Mouse (Mus musculus) left cerebral cortex, postnatal 36 days (tissue): ENCODE measurements around the gene Minos1. TPM values are rescaled to one million over a fixed set of nuclear protein-coding genes. Genes with fewer than 3 reads are reported as not detected.

Experiments
- DNase-seq, 2 experiments: peaks; one replicate each; pipeline ENCODE4 v3.0.0; 2021 to 2022; ENCODE audit warnings: low spot score in 2 of 2, mixed read lengths in 1 of 2
- intact Hi-C: fragments of 180-260 bp; cut with DNase I; formaldehyde crosslinking; loops from one replicate; pipeline ENCODE4 v1.15.1; 2025
- total RNA-seq, 2 experiments: library from RNA; stranded (reverse); gene quantifications; 2 replicates each; pipeline ENCODE4 v1.2.3; 2021

Gene Minos1
- total RNA-seq, 2 experiments from 2014 or later: 196 to 197 TPM

DNA sequence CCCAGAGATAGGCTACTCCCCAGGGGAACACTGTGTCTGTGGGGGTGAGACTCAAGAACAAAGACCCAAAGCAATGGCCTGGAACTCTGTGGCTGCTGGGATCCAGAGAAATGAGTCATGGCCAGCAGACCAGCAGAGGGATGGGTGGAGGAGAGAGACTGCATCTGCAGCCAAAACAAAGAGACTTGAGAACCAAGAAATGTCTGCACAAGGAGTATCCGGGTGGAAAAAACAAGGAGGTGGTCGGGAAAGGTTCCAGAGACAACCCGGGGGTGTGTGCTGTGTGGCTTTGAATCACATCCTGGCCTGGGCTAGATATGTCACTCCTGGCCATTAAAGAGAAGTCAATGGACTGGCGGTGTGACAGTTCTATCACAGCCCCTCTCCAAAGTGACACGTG, 15.8 kb upstream of the Minos1 start:
- DNase-seq: peak; percentile 21 to 43
- intact Hi-C loops: no loop called here

DNA sequence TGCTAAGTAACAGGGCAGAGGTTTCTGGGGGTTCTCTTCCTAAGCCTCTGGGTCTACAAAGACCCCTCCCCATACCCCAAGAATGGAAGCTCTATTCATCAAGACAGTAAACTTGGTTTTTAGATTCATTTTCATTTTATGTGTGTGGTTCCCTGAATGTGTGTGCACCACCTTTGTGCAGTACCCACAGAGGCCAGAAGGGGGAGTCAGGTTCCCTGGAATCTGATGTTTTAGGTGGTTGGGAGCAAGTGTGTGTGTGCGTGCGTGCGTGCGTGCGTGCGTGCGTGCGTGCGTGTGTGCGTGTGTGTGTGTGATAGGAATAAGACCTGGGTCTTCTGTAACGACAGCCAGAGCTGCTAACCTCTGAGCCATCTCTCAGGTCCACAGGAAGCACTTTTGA, 14.2 kb upstream of the Minos1 start:
- intact Hi-C loops: no loop called here
- no peak for DNase-seq

DNA sequence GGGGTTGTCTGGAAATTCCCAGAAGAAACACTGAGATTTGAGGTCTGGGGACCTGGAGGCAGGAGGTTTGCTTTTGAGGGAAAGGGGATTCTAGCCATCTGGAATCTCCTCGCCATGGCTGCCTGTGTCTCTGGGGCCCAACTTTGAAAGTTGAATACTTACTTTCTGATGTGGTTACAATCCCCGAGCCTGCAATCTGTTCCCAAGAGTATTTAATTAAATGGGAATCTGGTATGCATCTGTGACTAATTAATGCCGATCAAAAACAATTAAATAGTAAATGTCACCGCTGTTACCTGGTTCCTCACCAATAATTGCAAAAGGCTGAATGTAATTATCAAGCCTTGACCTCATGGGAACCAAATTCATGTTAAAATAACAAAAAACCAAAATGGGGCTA, 13.7 kb upstream of the Minos1 start:
- DNase-seq: no peak
- intact Hi-C loops: no loop called here

DNA sequence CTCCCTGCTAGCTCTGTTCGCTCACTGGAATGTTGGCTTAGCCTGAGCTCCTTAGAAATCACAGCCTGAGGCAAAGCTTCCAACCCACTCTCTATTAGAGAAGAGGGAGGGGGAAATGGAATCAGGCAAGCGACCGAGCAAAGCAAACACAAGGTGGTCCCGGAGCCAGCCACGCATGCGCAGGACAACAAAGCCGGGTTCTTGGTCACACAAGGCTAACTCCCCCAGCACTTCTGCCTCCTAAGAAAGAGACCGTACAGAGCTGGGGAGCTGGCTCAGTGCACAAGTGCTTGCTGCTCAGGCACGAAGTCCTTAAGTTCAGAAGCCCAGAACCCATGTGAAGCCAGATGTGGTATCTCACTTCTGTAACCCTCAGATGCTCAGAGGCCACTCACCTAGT, 12.1 kb upstream of the Minos1 start:
- intact Hi-C loops: no loop called here
- no peak for DNase-seq

- intact Hi-C loops: no loop called here
- DNase-seq: no peak
Measured at GRCm38 (mm10) chr4:139141785-139142184, 10.9 kb upstream of the Minos1 start.

- intact Hi-C loops: no loop called here
- DNase-seq: no peak
Measured at GRCm38 (mm10) chr4:139140267-139140666, 9.4 kb upstream of the Minos1 start.

GRCm38 (mm10) chr4:139136011-139136410, 5.1 kb upstream of the Minos1 start:
- intact Hi-C loops: no loop called here
- DNase-seq: no peak

DNA sequence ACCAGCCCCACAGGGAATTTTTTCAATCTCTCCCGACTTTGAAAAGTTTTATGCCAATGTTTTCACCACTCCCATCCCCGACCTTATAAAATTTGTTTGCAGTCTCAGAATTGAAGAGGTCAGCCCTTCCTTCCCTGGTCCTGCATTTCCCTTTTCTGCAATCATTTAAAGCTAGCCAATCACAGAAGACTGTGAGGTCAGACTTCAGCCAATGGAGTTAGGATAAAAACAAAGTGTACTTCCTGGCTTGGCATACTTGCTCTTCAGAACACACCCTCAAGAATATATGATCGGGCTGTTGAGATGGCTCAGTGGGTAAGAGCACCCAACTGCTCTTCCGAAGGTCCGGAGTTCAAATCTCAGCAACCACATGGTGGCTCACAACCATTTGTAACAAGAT, 2.2 kb upstream of the Minos1 start:
- DNase-seq: no peak
- intact Hi-C loops: no loop called here

DNA sequence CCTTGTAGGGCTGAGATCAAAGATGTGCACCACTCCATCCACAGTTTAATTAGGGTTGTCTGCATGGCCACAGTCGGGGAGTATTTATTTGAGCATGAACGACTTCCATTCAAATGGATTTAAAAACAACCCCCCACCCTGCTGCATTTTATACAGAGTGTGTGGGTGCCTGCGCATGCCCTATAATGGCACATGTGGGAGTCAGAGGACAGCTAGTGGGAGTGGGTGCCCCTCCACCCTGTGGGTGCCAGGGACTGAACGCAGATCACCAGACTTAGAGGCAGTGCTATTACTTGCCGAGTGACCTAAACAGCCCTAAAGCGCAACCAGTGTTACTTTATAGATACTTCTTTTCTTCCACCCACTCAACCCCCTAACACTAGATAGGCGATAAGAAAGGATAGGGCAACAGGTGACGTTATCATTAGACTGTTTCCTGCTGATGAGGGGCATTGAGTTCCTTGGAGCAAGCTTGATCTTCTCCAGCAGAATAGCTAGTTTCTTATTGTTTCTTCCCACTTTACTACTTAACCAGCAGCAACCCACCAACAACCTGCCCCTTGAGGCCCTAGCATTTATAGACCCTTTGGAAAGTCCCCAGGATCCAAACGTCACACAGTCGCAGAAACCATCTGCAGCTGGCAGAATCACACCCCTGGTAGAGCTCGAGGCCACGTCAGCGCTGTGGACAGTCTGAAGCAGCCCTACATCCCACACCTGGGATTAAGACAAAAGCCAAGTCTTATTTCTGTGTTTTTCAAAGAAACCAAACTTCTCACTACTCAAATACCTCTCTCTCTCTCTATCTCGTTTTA, 1.2 kb upstream of the Minos1 start:
- no peak for DNase-seq
- intact Hi-C loops: loop anchor here (2.0 kb wide), 1 partner anchor 61 kb away; the partner anchor contains the start of gene Capzb

- intact Hi-C loops: loop anchor here (2.0 kb wide), 1 partner anchor 63 kb away; the partner anchor contains the start of gene Capzb
- peak in 1 of 2 experiments; percentile 19 for DNase-seq
Measured at GRCm38 (mm10) chr4:139129806-139130700, 860 bp downstream of the Minos1 start.

GRCm38 (mm10) chr4:139126475-139126874, 4.4 kb downstream of the Minos1 start:
- no peak for DNase-seq
- intact Hi-C loops: no loop called here

GRCm38 (mm10) chr4:139124940-139125339, 6.0 kb downstream of the Minos1 start:
- intact Hi-C loops: no loop called here
- DNase-seq: no peak

DNA sequence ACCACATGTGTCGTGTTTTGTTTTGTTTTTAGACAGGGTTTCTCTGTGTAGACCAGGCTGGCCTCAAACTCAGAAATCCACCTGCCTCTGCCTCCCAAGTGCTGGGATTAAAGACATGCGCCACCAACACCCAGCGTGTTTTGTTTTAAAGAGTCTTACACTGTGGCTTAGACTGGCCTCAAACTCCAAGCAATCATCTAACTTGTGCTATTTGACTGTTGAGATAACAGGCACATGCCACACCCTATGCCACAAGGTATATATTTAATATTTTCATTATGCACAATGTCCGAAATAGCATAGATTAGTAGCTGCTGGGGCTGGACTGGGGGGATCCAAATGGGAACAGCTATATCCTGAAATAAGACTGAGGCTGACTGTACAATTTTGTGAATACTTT, 8.4 kb downstream of the Minos1 start:
- intact Hi-C loops: no loop called here
- DNase-seq: no peak

DNA sequence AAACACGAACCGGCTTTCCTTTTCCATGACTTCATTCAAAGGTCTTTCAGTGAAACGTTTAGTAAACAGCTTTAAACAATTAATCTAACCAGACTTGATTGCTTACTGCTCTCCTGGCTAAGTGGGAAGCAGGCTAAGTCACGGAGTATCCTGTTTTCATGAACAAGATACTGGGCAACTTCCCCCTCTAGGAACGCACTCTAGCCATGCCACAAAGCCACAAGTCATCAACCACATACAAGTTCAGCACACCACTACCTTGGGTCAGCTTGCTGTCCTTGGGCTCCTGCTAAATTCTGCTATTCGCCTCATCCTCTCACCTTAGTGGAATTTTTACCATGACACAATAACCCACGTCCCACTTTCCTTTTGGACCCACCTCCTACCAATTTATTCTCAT, 9.9 kb downstream of the Minos1 start:
- intact Hi-C loops: no loop called here
- DNase-seq: no peak

DNA sequence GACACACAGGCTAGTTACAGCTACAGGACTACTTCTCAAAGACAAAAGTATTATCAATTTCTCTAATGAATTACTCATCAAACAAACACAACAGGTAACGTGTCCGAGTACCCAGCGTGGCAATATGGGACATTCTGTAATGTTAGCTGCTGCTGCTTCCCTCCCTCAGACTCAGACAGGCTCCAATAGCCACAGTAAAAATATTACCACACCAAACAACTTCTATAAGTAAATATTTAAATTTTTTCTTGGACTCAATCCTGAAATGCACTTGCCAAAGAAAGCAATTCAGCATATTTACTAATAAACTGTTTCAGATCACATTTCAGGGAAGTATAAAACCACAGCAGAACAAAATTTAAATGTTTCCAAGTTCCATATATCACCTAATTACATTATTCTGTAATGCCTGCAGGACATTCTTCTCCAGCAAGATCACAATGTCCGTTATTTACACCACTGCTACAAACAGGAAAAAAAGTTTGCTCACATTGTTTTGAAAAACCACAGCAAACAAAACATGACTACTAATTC, 10.6 kb downstream of the Minos1 start:
- intact Hi-C loops: no loop called here
- DNase-seq: no peak

DNA sequence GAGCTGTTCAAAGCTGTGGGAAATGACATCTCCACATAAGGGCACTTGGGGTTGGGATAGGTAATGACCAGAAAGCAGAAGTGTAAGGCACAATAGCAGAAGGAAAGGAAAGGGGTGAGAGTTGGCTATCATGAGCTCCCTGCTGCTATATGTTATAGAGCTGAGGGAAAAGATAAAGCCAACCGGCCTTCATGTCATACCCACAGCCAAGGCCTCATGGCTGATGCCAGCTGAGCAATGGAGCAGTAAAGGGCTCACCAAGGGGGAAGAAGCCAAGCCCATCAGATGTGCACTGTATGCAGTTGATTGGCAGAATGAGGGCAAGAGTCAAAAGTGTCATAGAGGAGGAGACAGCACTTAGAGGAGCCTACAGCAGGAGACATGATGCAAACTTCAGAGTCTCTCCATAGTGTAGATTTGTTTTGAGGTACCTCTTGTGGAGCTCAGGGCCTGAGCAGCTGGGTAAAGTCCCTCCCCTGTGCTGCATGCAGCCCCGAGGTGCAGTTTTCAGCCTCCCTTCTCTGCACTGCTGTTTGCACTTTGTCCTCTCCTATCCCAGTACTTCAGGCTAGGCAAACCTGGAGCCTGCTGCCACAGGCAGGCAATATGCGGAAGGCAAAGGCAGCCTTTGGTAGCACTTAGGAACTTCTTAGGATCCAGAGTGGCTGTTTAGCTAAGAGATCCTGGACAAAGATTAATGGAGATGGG, 14.4 kb downstream of the Minos1 start:
- DNase-seq: no peak
- intact Hi-C loops: no loop called here

DNA sequence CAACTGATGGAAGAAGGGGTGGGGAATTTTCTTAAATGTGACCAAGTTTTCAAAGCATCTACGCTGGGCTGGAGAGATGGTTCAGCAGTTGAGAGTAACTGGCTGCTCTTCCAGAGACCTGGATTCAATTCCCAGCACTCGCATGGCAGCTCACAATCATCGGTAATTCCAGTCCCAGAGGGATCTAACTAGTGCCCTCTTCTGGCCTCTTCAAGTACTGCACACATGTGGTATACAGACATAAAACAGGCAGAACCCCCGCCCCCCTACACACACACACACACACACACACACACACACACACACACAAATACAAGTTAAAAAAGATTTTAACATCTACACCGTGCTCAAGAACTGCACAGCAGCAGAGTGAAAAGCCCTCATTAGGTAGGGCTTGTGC, 15.2 kb downstream of the Minos1 start:
- intact Hi-C loops: no loop called here
- no peak for DNase-seq

- intact Hi-C loops: no loop called here
- no peak for DNase-seq
Measured at GRCm38 (mm10) chr4:139112482-139112881, 18.4 kb downstream of the Minos1 start.

DNA sequence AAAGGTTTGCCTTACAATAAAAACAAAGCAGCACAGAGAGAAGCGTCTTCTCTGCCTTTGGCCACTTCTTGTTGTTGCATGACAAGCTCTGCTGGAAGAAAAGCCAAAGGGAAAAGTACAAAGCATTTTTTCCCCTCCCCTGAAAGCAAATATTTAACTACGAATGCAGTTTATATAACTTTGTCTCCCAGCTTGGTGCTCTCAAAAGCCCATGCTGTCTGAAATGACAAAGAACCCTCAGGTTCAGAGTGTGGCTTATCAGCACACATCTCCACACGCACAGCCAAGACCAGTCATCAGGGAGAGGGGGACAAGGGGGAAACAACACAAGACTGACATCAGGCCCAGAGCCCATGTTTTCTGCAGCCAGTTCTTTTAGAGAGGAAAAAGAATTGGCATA, 19.5 kb downstream of the Minos1 start:
- DNase-seq: no peak
- intact Hi-C loops: no loop called here

DNA sequence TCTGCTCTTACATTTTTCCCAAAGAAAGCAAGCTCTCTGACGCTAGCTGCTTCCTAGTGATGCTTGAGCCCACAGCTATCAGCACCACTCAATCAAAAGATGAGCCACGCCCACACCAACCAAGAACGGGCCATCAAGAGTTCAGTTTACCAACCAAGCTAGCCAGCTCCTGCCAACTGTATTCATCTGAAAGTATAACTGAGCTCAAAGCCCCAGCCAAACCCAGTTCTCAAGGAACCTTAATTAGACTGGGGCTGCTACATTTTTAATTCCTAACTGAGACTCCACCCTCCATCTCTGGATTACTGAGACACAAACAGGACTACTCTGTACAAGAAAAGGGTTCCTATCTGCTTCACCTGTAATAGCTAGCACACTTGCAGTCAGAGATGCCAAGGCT, 20.1 kb downstream of the Minos1 start:
- intact Hi-C loops: no loop called here

More for the DNA sequence above, 20.1 kb downstream of the Minos1 start:
- no peak for DNase-seq
